Mouse (Mus musculus) myocyte (in vitro differentiated cells): Measurements from ENCODE around the gene Cct2.

Experiments
- CEBPB ChIP-seq: IDR thresholded peaks from 2 replicates; pipeline ENCODE4 v1.6.1; 2011; ENCODE audit warnings: mild to moderate bottlenecking, moderate library complexity; ENCODE audit not compliant: poor library complexity, insufficient read depth, severe bottlenecking
- E2F4 ChIP-seq: IDR thresholded peaks from one replicate; pipeline ENCODE4 v1.6.1; 2011; ENCODE audit warnings: mild to moderate bottlenecking, control low read depth, moderate library complexity; ENCODE audit not compliant: insufficient read depth
- MAX ChIP-seq: IDR thresholded peaks from one replicate; pipeline ENCODE4 v1.6.1; 2011; ENCODE audit warnings: low read depth, mild to moderate bottlenecking, control low read depth
- MYOD1 ChIP-seq, 3 experiments: IDR thresholded peaks; one replicate each; pipeline ENCODE4 v1.6.1; 2011; ENCODE audit warnings: control low read depth in 2 of 3, low read depth in 2 of 3, mild to moderate bottlenecking in 2 of 3, moderate library complexity in 1 of 3; ENCODE audit not compliant: insufficient read length in 2 of 3, control insufficient read depth in 1 of 3
- POLR2A ChIP-seq: IDR thresholded peaks from one replicate; pipeline ENCODE4 v1.6.1; 2011; ENCODE audit warnings: low read depth, mild to moderate bottlenecking, control low read depth, moderate library complexity; ENCODE audit not compliant: insufficient read length
- POLR2AphosphoS2 ChIP-seq: IDR thresholded peaks from one replicate; pipeline ENCODE4 v1.6.1; 2011; ENCODE audit warnings: low read depth, control low read depth; ENCODE audit not compliant: insufficient read length
- REST ChIP-seq: IDR thresholded peaks from one replicate; pipeline ENCODE4 v1.6.1; 2011; ENCODE audit warnings: mild to moderate bottlenecking, control low read depth, moderate library complexity; ENCODE audit not compliant: insufficient read depth, insufficient read length
- SRF ChIP-seq: IDR thresholded peaks from one replicate; pipeline ENCODE4 v1.6.1; 2011; ENCODE audit warnings: low read depth; ENCODE audit not compliant: control insufficient read depth, insufficient read length
- TCF12 ChIP-seq: IDR thresholded peaks from one replicate; pipeline ENCODE4 v1.6.1; 2011; ENCODE audit warnings: mild to moderate bottlenecking, control low read depth; ENCODE audit not compliant: poor library complexity, insufficient read depth, severe bottlenecking
- USF1 ChIP-seq: IDR thresholded peaks from one replicate; pipeline ENCODE4 v1.6.1; 2011; ENCODE audit warnings: low read depth, mild to moderate bottlenecking, control low read depth, moderate library complexity

DNA sequence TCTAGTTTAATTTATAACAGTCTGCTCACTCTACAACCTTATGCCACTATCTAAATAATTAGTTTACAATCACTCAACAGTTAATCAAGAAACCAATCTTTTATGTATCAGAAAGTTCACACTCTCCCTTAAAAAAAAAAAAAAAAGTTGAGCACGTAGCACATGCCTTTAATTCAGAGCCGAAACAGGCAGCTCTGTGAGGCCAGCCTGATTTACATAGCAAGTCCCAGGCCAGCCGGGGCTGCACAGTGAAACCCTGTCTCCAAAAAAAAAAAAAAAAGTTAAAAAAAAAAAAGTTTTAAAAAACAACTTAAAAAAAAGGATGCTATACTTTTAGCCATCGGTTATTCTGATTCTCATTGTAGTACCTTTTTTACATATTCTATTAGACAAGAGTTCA is 17.7 kb upstream of the Cct2 start:
- TF ChIP-seq CEBPB (no peak), REST (no peak), USF1 (no peak), POLR2A (no peak), POLR2AphosphoS2 (no peak), MYOD1 (IDR thresholded peaks at IDR 0.05; ENCODE audit: control insufficient read depth in 1 of 3, insufficient read length in 2 of 3, low read depth in 2 of 3) (no peak), MAX (no peak), E2F4 (no peak), TCF12 (no peak), SRF (no peak)
